Mouse (Mus musculus) ES-E14 (cell line): Measurements from ENCODE around the gene Olfml3.

ENCODE experiments used
- CHD2 ChIP-seq: IDR thresholded peaks from 2 replicates; pipeline ENCODE4 v1.6.1; 2014; ENCODE audit warnings: mild to moderate bottlenecking, low read depth, low read length, inconsistent platforms
- MAFK ChIP-seq: IDR thresholded peaks from 2 replicates; pipeline ENCODE4 v1.6.1; 2014; ENCODE audit warnings: mild to moderate bottlenecking, low read depth, low read length, inconsistent platforms; ENCODE audit not compliant: insufficient read depth
- ZC3H11A ChIP-seq: IDR thresholded peaks from 2 replicates; pipeline ENCODE4 v1.6.1; 2012; ENCODE audit warnings: low read depth, mild to moderate bottlenecking, inconsistent platforms, low read length, borderline replicate concordance
- ZNF384 ChIP-seq: IDR thresholded peaks from 2 replicates; pipeline ENCODE4 v1.6.1; 2012; ENCODE audit warnings: low read depth, low read length, inconsistent platforms

- TF ChIP-seq ZNF384 (no peak), MAFK (no peak), ZC3H11A (no peak), CHD2 (no peak)
These were observed 593 bp downstream of the Olfml3 start for GRCm38 (mm10) chr3:103737061-103737754.
